8 mouse cellular contexts compared by ENCODE assay signal in genomic region chr13:112800597-112801380, GRCm38 (mm10). TPM values are rescaled to one million over a fixed set of nuclear protein-coding genes. Genes with fewer than 3 reads are reported as not detected.
DNase-seq lines count a peak whose midpoint lies in the region; ATAC-seq lines count a peak whose summit lies in the region.

TSS of gene Plpp1 (plus strand) at chr13:112800792.

- H3K27me3 ChIP-seq in megakaryocyte, embryonic 14.5 days (replicated peaks), result peaks cover 45% of the 10 kb centered on the region

- peak; percentile 95 for DNase-seq in adrenal gland, adult 8-10 months
- DNase-seq in embryo, embryonic 11.5 days (ENCODE audit: low read depth, low spot score), result peak; percentile 89
- DNase-seq in gastrocnemius, postnatal 25 days, result peak; percentile 96
- DNase-seq in left cerebral cortex, adult 9 months (ENCODE audit: low spot score in 2 of 2), result peak; percentile 83 to 94
- DNase-seq in right cerebral cortex, postnatal 10 days (ENCODE audit: low spot score in 2 of 2), result peak; percentile 96 to 97
- peak; percentile 98 for DNase-seq in urinary bladder, postnatal 14 days (ENCODE audit: low spot score)

- no peaks in the 10 kb centered on the region; the same call in 1 of the 2 replicates for H3K9me3 ChIP-seq in megakaryocyte, embryonic 14.5 days

- peaks cover 20% of the 10 kb centered on the region for H3K4me1 ChIP-seq in megakaryocyte, embryonic 14.5 days

- ATAC-seq in inflammation-experienced regulatory T-cells, adult 6 months, result peak; percentile 71

- H3K36me3 ChIP-seq in megakaryocyte, embryonic 14.5 days (replicated peaks; ENCODE audit: low read length), result no peaks in the 10 kb centered on the region

- H3K4me3 ChIP-seq in megakaryocyte, embryonic 14.5 days (replicated peaks), result peak within 1 kb of the TSS; percentile 95

RNA-seq across cellular contexts. Expression of gene Plpp1, which starts in this region (rescaled TPM):
- 100 to 1,000 TPM; 229 to 267 (median 248) TPM for total RNA-seq in adrenal gland, adult 8-10 months (2022)
- 10 to 100 TPM; 35.9 to 43.0 TPM for total RNA-seq in gastrocnemius, postnatal 25 days (2021)
- 1 to 10 TPM in 2 of 3 experiments, under 1 TPM in 1; 0.94 to 5.9 (median 1.2) TPM for polyA plus RNA-seq in inflammation-experienced regulatory T-cells, adult 6 months (2017; shearing (Covaris generic))
- polyA plus RNA-seq in megakaryocyte, embryonic 14.5 days (2012; ENCODE audit: insufficient read depth, low replicate concordance), result not detected in 2 replicates

Comparison
In these comparisons a context has a peak if more than half of its experiments do, and no peak if none do; other contexts are left out.
1. Peak in every context shown above with its lines: DNase-seq, ATAC-seq and H3K4me3 ChIP-seq.
2. RNA of gene Plpp1 (total RNA-seq): 229 to 267 TPM in adrenal gland, adult 8-10 months; 35.9 to 43.0 TPM in gastrocnemius, postnatal 25 days; every median in the first group is over 4 times any median in the second.